Mouse (Mus musculus): ENCODE measurements around the gene Endov. TPM values are rescaled to one million over a fixed set of nuclear protein-coding genes. Genes with fewer than 3 reads are reported as not detected.

The Endov gene
- polyA plus RNA-seq, 1 experiment from 2014 or later = 17.8 TPM

GRCm38 (mm10) chr11:119545741-119546495 lies 54.8 kb downstream of the Endov start:
- peak; percentile 18 for DNase-seq (ENCODE audit: low spot score)

DNA sequence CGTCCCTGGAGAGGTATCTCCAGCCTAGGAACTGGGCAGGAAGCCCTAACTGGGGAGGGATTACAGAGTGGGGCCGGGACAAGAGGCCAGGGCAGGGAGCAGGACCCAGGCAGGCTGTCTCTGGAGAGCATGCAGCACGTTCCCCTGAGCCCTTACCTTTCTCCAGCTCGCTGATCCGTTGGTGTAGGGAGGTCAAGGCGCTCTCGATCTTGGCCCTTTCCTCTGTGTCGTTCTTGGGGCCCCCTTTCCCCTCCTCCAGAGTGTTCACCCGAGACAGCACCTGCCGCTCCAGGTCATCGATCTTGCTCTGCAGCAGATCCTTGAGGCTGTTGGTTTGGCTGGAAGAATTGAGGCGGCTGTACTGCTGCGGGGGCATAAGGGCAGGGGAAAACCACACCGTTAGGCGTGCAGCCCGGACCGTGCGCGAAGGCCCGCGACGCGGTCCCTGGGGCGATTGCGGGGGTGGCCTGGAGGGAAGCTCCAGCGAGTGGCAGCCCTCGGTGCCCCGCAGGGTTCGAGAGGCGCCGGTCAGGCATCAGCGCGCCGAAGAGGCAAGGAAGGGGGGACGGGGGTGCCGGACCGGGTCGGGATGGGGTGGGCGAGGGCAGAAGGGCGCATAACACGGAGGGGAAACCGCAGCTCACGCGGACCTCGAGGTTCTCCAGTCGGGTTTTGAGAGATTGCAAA lies 55.5 kb downstream of the Endov start:
- no peak for DNase-seq (ENCODE audit: low spot score)

DNA sequence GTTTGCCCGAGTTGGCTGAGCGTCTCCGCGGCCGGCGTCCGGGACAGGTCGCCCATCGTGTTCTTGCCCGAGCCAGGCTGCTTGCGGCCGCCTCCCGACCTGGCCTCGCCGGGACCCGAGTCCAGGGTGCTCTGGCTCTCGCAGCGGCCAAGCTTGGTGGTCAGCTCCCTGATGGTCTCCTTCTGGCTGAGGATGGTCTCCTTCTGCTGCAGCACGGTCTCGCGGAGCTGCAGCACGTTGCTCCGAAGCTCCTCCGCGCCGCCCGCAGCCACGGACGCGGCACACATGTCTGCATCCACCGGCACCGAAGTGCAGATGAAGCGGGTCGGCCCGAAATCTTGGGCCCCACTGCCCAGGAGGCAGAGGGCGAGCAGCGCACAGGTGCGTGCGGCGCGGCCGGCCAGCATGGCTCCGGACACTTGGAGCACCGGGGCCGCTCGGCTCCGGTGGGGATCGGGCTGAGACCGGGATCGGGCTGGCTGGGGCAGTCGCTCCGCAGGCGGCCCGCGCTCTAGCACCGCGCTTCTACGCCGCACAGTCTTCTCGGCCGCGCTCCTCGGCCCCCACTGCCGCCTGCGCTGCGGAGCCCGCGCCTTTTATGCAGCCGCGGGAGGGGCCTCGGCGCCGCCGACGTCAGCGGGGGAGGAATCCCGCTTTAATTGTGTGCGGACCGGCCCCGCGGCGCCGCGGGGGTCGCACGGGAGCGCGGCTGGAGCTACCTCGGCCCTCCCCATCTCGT lies 56.2 kb downstream of the Endov start, which contains the start of gene Nptx1:
Gene Nptx1, minus strand, starts transcription at position 571 of the 739 bp plus-strand sequence.
- no peak for DNase-seq (ENCODE audit: low spot score)

DNA sequence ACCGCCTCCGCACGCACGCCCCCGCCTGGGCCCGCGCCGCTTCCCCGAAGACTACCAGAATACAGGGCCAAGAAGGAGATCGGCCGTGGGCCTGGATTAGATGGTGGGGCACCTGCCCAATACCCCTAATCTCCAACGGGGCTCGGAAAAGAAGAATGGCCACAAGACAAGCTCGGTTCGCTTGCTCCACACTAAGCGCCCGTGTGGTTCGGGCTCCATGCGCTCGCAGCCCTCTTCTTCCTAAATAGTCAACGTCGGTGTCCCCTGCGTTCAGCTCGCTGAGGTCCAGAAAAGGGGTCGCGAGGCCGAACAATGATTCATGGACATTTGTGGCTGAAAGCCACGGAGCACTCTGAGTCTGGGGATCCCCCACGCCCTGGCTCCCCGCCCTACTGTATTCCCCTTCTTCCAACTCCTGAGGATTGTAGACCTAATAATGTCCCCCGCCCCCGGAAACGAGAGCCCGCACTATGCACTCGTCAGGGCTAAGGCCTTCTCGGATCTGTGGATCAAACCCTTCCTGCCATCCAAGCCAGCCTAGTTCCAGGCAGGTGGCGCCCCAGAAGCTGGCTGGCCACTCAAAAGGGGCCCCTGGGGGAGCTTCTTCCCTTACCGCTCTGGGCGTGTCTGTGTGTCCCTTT lies 56.9 kb downstream of the Endov start:
- peak; percentile 17 for DNase-seq (ENCODE audit: low spot score)

DNA sequence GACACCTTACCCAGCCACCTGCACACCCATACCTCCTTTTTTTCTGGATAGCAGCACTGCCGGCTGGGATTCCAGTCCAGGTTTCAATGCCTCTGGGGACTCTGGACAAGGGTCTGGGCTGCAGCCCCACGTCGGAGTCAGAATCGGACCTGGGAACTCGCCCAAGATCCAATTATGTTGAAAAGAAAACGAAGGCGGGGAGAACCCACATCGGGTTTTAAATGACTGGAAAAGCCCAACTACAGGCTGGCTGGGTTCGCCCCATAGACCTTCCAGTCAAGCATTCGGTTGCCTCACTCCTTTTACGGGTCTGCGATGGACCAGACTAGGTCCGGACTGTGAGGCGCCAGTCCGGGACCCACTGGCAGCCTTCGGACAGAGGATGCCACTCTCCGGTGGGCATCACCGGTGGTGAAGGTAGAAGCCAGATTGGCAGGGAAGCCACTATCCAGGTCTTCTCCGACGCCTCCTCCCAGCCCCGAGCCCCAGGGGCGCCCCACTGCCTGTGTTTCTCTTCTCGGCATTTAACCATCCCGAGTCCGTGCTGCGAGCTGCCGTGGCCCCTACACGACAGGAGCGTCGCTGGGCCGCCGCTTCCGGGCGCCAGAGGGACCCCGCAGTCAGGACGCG lies 57.7 kb downstream of the Endov start:
- no peak for DNase-seq (ENCODE audit: low spot score)

- DNase-seq (ENCODE audit: low spot score) = peak; percentile 16
These were observed 58.2 kb downstream of the Endov start for GRCm38 (mm10) chr11:119549371-119549811.

DNA sequence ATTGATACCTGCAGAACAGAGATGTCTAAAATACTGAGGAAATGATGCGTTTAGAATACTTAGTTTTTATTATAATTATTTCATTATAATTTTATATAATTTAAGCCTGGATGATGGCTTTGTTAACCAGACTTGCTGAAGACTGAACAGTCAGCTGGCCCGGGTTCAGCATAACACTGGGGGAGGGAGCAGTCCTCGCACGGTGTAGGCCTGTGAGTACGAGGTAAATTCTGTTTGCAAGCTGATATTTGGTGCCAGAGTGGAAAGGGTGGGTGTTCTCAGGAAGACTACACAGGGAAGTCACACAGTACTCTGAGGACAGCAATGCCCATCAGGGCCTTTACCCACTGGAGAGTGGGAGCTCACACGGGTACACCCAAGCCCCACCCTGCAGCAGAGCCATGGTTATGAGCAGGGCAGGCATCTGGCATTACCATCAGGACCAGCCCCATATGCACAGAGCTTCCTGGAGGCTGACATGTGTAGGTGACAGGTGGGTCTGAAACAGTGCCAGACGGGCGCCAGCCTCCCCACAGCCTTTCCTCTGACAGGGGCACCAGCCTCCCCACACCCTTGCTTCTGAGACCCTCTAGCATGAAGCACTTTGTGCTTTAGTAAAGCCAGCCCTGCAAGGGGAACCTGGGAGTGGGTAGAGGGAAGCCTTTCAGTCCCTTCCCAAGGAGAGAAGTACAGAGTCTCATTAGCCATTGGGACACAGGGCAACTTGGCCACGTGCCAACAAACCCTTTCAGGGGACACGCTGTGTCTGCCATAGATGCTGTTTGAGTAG lies 59.6 kb downstream of the Endov start:
- no peak for DNase-seq (ENCODE audit: low spot score)

GRCm38 (mm10) chr11:119551468-119551867 lies 60.3 kb downstream of the Endov start:
- DNase-seq (ENCODE audit: low spot score) = no peak

GRCm38 (mm10) chr11:119552301-119552700 lies 61.2 kb downstream of the Endov start:
- no peak for DNase-seq (ENCODE audit: low spot score)

DNA sequence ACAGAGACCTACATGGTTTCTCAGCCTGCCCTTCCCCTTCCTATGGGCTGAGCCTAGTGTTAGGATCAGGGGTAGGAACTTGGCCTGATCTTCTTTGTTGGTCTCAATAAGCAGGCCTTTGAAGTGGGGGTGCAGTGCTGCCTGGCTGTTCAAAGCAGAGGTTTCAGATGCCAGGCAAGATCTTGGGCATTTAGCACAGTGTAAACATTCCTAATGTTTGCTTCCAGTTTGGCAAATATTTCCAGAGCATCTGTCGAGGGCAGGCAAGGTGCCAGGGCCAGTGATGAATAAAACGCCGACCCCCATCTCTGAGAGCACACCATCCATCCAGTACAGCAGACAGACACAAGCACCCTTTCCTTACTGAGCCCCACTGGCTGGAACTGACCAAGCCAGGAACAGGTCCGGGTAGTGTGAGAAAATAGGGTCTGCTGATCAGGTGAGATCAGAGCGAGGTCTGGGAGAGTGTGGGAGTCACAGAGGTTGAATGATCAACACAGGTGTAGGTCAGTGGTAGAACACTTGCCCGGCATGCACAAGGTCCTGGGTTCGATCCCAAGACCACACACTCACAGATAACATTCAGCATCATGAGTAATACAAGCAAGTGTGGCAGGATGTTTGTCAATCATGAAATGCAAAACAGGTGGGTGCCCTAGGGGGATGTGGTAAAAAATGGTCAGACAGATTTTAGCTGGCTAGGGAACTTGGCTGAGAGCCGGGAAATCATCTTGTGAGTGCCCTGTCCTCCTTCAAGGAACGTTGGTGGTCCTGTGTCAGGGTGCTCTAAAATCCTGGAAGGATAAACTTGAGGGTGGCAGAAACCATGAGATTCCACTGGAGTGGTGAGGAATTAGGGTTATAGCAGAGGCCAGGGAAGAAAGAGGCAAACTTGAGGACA lies 62.0 kb downstream of the Endov start:
- DNase-seq (ENCODE audit: low spot score) = no peak

GRCm38 (mm10) chr11:119554706-119555105 lies 63.6 kb downstream of the Endov start:
- no peak for DNase-seq (ENCODE audit: low spot score)

- no peak for DNase-seq (ENCODE audit: low spot score)
These were observed 64.0 kb downstream of the Endov start for GRCm38 (mm10) chr11:119555170-119555569.

- no peak for DNase-seq (ENCODE audit: low spot score)
These were observed 67.1 kb downstream of the Endov start for GRCm38 (mm10) chr11:119557940-119558869.

- no peak for DNase-seq (ENCODE audit: low spot score)
These were observed 67.9 kb downstream of the Endov start for GRCm38 (mm10) chr11:119558870-119559610.
